Mouse (Mus musculus): ENCODE data around the gene Scn7a.

GRCm38 (mm10) chr2:66762905-66763304 lies 21.8 kb downstream of the Scn7a start:
- TF ChIP-seq CTCF (IDR thresholded peaks at IDR 0.05; ENCODE audit: borderline replicate concordance, insufficient read depth, low read length) (no peak), POLR2A (IDR thresholded peaks at IDR 0.05; ENCODE audit: low read depth, low read length) (no peak)
